Mouse (Mus musculus) heart, adult 9 months (tissue): ENCODE results near the gene Acta2.

Source experiments
- DNase-seq, 2 experiments: peaks; one replicate each; pipeline ENCODE4 v3.0.0; 2022; ENCODE audit warnings: low spot score in 2 of 2

Gene Acta2

DNA sequence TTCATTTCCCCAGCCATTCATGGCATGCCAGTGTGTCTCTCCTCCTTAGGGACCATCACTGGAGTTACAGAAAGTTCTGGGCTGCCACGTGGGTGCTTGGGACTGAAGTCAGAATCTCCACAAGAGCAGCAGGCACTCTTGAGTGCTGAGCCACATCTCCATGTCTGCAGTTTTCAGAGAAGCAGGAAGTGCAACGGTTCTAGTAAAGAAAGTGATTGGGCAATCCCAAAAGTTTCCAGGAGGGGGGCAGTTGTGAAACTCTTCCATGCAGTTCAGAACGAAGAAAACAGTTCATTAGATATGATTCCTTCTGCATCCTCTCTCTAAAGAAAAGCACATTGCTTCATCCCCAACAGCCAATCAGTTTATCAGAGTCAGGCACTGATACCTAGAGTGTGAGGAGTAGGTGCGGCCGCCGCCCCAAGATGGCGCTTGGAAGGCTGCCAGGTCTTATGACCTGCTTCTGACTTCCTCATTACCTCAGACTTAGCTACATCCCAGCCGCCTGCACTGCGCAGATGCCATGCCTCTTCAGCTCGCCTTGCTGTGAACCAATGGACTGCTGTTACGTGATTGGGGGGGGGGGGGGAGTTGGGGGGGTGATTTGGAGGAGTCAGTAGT lies 14.8 kb upstream of the Acta2 start:
- peak in 1 of 2 experiments; percentile 24 for DNase-seq

DNA sequence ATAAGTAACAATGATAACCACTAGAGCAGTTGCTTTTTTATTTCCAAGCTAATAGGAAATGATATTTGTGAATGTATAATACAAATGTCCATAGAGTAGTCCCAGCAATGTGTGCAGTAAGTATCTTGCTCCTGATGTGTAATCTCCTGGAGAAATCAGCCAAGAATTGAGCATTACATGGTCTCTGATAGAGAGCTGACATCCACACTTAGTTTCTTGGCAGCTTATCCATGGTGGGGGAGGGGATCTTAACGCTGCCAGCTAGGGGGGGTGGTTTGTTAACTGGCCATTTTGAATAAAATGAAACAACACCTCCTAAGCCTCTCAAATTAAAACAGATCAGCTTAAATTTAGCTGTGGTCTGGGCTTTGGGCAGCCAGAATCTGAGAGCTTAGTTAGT lies 13.6 kb upstream of the Acta2 start:
- no peak for DNase-seq

DNA sequence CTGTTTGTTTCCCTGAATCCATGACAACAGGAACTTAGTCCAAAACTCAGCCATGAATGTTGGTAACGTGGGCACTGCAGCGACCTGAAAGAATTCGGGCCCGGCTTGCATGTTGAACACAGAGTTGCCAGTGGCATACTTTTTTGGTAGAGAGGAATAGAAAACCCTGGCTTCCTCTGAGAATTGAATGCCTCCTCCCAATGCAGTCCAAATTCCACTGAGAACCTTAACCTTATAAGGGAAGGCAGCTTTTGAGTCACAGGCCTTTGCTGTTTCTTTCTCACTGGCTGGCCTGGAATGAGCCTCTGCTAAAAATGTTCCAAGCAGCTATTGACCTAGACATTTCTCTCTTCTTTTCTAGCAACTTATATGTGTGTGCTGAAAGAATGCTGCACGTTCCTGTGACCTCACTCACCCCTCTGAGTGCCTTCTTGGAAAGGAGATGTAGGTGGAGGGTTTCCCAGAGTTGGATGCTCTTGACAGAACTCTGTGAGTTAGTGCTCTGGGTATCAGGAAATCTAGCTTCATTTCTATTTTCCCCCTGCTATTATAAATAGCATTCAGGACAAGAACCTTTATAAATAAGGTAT lies 10.3 kb upstream of the Acta2 start:
- DNase-seq: peak; percentile 20 to 53

DNA sequence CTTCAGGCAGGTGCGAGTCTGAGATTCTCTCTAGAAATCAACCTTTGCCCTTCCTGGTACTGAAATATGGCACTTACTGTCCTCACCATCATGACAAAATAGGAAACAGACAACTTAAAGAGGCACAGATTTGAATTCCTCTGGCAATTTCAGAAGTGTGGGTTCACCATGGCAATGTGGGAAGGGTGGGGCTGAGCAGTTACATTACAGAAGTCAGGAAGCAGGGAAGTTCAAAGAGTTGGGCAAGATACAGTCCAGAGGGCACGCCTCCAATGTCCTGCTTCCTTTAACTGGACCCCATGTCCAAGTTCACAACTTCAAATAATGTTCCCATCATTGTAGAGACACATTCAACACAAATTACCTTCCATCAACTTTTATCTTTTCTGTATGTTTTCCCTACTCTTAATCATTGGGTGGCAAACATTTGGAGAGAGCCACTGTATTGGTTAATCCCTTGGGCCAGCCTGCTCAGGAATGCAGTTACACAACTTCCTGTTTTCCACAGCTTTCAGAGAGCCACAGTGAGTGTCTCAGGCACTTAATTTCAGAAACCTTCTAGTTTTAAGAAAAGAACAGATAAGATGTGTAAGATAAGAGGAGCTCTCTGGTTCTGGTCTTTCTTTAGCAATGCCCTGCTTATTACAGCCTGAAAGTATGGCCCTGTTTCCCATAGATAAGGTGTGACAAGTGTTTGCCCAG lies 7.0 kb upstream of the Acta2 start:
- peak in 1 of 2 experiments; percentile 34 for DNase-seq

DNA sequence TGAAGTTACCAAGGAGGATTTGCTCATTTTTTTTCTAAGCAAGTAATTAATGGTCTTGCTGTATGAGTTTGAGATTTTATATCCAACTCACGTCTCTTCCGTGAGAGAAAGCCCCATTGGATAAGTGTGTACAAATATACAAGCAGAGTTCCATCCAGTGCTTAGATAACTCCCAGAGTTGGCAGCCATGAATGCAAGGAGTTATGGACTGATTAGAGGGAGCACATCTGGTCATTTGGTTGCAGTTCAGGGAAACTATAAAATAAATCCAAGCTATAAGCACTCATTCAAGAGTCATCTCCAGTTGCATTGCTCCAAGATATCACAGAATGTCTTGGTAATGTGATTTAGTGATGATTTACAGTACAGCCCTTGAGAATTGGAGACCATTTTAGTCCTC lies 1.5 kb upstream of the Acta2 start:
- no peak for DNase-seq

DNA sequence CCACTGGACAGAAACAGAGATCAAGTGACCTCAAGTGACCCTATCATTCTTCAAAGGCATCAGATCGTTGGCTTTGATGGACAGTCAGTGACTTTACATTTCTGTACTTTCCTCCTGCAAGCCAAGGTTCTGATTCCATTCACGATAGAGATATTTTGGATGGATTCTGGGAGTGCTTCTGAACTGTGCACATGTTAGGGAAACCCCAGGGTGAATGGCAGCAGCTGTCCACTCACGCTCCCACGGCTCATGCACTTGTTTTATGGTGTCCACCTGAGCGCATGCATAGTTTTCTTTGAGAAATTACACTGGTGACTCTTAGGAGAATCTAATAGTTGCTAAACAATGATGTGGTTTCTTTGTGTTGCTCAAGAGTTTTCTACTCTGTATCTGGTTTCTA lies 759 bp upstream of the Acta2 start:
- DNase-seq: no peak

DNA sequence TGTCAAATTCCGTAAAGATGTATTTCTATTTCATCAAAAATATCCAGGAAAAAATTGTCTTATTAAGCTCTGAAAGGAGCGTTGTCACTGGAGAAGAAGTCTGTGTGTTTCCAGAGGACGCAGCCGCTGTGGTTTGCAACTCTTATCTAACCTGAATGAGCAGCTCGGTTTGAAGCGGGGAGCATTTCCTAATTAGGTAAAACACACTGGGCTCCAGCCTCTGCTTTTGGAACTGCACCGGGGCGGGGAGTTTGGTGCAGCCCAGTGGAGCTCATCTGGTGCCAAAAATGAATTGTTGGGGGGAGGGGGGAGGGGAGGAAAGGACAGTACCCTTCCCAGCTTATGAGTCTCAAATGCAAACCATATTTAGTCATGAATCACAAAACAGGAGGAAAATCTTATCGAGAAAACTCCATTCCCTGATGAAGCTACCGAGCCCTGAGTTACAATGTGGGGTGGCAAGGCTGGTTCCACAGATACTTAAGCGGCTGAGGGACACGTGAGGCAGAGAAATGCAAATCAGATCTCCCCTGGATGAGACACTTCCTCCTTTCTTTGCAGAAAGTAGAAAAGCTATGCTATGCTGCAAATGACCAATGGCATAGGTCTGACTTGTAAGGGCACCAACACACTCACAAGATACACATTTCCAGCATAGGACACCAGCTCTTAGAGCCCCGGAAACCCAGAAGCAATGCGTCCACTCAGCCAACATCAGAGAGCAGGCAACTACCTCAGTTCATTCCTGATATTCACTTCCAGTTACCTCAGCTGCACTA lies 1.1 kb downstream of the Acta2 start:
- DNase-seq: peak; percentile 30 to 31

DNA sequence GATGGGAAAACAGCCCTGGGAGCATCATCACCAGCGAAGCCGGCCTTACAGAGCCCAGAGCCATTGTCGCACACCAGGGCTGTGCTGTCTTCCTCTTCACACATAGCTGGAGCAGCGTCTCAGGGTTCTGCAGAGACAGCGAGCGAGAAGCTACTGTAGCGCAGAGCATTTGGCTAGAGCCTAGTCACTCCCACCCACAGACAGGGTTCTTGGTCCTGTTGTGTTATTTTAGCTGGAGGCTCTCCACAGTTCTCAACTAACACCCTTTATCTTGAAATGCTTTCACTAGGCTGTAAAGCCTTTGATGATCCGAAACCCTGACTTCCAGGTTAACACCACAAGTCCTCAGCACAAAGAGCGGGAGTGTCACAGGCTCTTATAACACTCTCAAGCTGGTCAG lies 2.9 kb downstream of the Acta2 start:
- no peak for DNase-seq

DNA sequence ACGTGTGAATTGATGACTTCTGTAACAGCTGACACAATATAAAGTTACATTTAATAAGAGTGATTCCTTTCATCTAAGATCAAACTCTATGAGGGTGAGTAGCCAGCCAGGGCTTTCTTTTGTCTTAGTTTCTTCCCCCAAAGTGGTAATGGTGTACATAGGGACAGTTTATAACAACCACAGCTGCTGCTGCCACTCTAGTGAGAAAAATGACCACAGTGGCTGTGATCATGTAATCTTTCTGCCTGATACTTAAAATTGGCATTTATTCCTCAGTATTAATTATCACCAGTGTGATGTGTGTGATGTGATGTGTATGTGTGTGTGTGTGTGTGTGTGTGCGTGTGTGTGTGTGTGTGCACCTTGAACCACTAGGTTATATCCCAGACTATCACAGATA lies 3.5 kb downstream of the Acta2 start:
- no peak for DNase-seq

DNA sequence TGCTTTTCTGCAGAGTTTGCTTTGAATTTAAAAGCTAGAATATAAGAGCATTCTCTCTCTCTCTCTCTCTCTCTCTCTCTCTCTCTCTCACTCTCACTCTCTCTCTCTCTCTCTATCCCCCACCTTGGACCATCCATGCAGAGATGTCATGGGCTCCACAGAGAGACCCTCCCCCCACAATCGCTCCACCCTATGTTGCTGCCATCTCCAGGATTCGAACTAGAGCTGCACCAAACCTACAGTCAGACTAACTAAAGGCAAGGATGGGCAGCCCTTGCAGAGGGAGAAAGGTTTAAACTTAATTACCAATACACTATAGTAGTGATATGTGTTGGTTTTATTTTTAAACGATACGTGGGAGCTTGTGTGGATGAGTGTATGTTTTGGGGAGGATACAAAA lies 4.8 kb downstream of the Acta2 start:
- no peak for DNase-seq

DNA sequence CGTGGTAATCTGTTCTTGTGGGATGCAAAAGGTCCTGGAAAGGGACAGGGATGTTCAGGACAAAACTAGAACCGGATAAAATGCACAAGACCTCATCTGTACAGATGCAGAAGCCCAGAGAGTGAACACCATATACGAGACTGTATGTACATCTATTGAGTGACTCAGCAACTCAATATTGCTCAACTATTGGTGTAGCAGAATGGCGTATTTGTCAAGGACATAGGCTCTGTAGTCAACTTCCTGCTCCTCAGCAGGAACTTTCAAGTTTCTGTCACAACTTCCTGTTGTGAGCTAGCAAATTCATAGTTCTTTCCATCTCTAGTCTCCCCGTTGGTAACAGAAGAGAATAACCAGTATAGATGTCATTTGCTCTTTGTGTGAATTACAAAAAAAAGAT lies 6.8 kb downstream of the Acta2 start:
- no peak for DNase-seq

DNA sequence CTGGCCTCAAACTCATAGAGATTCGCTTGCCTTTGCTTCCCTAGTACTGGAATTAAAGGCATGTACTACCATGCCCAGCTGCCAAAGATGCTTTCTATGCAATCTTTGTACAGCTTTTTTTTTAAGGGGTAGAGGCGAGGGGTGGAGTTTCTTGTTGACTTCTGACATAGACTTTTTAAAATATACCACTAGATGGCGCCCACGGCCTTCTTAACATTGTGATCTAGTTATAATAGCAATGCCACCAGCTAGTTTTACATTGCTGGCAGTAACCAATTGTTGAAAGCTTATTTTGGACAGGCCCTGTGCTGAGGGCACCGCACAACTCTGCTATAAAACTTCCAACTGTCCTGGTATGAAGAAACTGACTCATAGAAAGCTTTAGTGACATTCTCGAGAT lies 11.3 kb downstream of the Acta2 start:
- peak; percentile 60 to 78 for DNase-seq

DNA sequence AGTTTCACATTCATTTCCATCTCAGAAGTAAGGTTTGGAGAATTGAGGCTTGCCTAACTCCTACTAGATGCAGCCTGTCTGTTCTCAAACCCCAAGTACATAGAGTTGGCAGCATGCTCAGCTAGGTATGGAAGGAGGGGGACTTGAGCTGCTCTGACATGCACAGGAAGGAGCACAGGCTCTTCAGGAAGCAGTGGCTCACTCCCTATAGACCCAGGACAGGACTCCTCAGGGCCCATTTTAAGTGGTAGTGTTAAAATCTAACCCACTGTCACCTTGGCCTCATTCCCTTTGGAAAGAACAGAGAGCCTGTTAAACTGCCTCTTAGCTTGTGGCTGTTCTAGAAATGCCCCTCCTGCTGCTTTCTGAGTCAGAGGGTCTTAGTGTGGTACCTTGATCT lies 12.5 kb downstream of the Acta2 start:
- DNase-seq: no peak

DNA sequence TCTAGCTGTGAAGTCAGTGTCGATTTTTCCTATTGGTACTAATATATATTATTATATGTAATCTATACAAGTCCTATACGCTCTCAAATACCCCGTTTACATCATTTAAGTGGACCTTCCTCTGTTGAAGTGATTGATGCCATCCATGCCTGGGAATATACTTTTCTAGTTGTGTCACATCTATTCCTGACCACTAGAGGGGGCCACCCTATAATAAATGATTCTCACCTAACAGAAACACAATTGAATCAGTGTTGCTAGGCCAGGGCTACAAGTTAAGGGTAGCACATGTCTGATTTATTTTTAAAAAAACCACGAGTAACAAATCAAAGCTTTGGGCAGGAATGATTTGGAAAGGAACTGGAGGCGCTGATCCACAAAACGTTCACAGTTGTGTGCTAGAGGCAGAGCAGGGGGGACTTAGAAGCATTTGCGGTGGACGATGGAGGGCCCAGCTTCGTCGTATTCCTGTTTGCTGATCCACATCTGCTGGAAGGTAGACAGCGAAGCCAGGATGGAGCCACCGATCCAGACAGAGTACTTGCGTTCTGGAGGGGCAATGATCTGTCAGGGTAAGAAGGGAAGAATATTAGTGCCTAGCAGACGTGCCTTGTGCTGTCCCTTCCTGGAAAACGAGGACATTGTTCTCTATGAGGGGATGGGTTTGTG lies 14.0 kb downstream of the Acta2 start:
- peak in 1 of 2 experiments; percentile 43 for DNase-seq

DNA sequence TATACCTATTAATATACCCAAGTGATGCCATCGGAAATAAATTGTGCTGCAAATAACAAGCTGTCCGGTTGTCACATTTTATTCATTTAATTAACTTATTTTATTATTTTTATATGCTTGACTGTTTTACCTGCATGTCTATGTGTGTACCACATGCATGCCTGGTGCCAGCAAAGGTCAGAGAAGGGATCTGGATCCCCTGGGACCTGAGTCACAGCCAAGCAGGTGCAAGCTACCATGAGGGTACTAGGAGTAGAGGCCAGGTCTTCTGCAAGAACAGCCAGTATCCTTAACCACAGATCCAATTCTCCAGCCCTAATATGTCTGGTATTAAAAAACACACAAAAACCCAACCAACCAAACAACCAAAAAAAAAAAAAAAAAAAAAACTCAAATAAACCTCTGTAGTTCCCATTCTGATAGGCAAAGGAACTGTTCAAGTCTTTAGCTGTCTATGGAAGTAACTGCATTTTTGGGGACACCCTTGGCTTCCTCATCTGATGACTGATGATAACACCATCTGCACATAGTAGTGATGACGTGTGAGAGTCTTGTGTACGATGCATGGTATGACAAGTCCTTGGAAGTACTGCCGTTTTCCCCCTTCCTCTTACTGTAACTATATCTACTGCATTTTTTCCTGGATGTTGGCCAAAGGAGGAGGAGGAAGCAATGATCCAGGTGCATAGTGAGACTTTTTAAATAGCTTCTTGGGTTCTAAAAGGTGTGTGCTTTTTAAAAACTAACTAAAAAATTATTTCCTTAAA lies 14.9 kb downstream of the Acta2 start:
- no peak for DNase-seq

DNA sequence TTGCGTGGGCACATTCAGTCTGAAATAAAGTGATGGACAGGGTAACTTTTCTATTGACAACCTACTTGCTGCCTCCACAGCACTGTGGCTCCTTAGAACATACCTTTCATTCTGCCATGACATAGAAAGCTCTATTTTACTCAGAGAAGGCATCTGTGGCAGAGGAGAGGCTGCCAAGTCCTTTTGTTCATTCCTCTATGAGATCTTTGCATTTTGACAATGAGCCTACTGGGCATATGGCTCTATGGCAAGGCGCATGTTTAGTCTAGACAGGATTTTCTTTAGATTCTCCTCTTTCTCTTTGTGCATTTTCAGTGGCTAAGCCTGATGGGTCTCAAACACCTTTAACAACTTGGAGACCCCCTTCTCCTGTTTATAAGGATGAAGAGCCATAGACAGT lies 17.6 kb downstream of the Acta2 start:
- no peak for DNase-seq

DNA sequence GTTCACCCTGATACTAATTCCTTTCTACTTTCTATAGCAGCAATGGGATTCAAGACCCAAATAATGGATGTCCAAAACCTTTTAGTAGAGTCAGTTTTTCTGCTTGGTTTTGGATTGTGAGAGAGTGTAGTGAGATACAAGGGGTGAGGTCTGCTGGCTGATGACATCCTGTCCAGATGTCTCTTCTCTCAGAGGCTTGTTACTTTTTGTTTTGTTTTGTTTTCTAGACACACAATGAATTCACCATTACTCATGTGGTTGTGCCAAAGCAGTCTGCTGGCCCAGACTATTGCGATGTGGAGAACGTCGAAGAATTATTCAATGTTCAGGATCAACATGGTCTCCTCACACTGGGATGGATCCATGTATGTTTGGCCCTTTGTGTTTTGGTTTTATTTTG lies 19.3 kb downstream of the Acta2 start:
- no peak for DNase-seq

DNA sequence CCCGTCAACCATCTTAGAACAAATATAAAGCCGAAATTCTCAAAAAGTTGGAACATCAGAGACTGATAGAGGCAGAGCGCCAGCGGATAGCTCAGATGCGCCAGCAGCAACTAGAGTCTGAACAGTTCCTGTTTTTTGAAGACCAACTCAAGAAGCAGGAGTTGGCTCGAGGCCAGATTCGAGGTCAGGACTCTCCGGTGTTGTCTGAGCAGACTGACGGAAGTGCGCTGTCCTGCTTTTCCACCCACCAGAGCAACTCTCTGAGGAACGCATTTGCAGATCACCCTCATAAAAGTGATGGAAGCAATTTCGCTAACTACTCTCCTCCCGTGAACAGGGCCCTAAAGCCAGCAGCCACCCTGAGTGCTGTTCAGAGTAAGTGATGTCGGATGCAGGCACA lies 21.4 kb downstream of the Acta2 start:
- peak; percentile 50 to 72 for DNase-seq

DNA sequence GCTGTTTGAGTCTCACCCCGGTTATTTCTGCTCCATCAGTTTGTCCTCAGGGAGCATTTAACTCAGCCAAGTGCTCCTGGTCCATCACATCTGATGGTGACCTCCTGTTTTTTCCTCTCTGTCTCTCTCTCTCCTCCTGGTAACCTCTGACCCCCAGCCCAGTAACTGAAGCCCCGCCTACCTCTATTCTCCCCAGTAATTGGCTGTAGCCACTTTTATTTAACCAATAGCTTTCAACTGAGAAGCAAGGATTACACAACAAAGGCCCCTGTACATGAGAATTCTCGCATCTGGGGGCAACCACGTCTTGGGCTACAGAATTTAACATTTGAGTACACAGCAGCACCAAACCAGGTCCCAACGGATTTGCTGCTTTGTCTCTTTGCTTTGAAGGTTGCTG lies 23.1 kb downstream of the Acta2 start:
- DNase-seq: no peak

DNA sequence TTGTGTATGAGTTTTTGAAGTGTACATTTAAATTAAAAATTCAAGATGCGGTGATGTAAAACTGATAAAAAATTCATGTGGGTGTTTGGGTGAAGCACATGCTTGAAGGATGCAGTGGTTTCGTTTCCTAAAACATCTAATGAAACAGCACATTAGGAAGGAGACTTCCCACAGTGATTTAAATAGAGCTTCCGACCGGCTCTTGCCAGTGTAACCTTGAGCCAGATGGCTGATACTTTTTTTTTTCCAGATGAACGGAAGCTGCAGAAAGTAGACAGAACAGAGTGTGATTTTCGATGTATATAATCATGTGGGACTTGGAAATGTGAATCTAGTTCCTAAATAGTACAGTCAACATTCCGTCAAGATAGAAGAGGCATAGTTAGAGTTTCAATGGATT lies 23.8 kb downstream of the Acta2 start:
- DNase-seq: no peak

DNA sequence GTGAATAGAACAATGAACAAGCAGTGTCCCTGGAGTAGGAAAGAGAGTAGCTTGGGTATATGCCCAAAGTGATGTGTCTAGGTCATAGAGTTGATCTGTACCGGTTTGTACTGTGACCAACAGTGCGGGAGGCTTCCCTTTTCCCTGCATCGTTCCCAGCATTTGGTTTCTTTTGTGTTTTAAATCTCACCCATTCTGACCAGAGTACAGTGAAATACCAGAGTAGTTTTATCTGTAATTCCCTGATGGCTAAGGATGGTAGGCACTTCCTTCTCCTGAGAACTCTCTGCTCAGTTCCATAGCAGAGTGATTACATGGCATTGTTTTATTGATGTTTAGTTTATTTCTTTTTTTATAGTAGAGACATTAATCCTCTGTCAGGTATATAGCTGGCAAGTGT lies 32.6 kb downstream of the Acta2 start:
- DNase-seq: no peak
